Mouse (Mus musculus): ENCODE data around the gene Camk1d. TPM values are rescaled to one million over a fixed set of nuclear protein-coding genes. Genes with fewer than 3 reads are reported as not detected.

Gene Camk1d
- total and polyA plus RNA-seq, 3 experiments, result 2.6 to 10.8 (median 6.8) TPM

DNA sequence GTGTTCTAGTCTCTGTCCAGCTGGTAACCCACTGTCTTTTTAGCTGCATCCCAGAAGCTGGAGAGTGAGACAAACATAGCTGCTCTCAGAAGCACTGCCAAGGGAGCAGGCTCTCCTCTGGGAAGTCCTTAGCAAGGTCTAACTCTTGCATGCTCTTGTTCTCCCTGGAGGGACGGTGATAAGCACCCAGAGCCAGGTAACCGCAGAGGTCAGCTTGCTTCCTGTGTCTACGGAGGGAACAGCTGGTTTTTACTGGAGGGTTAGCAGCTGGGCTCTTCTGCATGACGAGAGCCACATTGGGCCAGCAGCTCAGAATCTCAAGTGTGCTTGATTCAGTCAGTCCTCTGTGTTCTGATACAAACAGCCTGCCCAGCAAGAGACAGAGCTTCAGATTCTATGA, 425.7 kb downstream of the Camk1d start:
- Histone ChIP-seq H3K36me3 (replicated peaks) (no peaks in the 10 kb centered on the region), H3K27me3 (ENCODE audit: insufficient read depth, low read length) (peaks cover 5% of the 10 kb centered on the region; the same call in 1 of the 2 replicates), H3K4me3 (ENCODE audit: low read depth, low read length) (no peak overlapping the region), H3K9me3 (replicated peaks) (no peaks in the 10 kb centered on the region), H3K4me1 (ENCODE audit: insufficient read depth, low read depth, low read length) (no peaks in the 10 kb centered on the region)
- TF ChIP-seq CTCF (IDR thresholded peaks at IDR 0.05; ENCODE audit: low read depth, low read length), result no peak
- no peak for TF ChIP-seq POLR2AphosphoS5 (IDR thresholded peaks at IDR 0.05; ENCODE audit: insufficient replicate concordance, low read depth, low read length)
- no peak for TF ChIP-seq TAL1 (conservative IDR thresholded peaks at IDR 0.05; ENCODE audit: low read depth, low read length)
- no peak for TF ChIP-seq GATA2 (IDR thresholded peaks at IDR 0.05; ENCODE audit: borderline replicate concordance, low read depth, low read length)
- TF ChIP-seq GATA1 (IDR thresholded peaks at IDR 0.05; ENCODE audit: borderline replicate concordance, low read length), result no peak
- ATAC-seq (ENCODE audit: extremely low read depth, insufficient number of reproducible peaks, low FRiP score, poor library complexity, severe bottlenecking) (no peak), DNase-seq (ENCODE audit: low spot score) (no peak)

DNA sequence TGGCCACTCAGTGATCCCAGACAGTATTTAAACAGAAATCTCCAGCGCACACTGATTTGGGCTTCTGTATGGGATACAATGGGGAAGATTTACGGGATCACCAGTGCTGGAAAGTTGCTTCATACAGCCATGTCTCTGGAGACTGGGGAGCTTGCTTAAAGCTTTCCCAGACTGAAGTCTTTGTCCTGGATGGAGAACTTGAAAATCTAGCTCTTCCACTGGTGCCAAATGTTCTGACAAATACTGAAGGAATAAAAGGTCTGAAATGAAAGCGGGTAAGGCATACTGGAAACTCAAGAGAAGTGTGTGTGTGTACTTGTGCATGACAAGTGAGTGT, 427.3 kb downstream of the Camk1d start:
- ATAC-seq (ENCODE audit: extremely low read depth, insufficient number of reproducible peaks, low FRiP score, poor library complexity, severe bottlenecking) (no peak), DNase-seq (ENCODE audit: low spot score) (no peak)

DNA sequence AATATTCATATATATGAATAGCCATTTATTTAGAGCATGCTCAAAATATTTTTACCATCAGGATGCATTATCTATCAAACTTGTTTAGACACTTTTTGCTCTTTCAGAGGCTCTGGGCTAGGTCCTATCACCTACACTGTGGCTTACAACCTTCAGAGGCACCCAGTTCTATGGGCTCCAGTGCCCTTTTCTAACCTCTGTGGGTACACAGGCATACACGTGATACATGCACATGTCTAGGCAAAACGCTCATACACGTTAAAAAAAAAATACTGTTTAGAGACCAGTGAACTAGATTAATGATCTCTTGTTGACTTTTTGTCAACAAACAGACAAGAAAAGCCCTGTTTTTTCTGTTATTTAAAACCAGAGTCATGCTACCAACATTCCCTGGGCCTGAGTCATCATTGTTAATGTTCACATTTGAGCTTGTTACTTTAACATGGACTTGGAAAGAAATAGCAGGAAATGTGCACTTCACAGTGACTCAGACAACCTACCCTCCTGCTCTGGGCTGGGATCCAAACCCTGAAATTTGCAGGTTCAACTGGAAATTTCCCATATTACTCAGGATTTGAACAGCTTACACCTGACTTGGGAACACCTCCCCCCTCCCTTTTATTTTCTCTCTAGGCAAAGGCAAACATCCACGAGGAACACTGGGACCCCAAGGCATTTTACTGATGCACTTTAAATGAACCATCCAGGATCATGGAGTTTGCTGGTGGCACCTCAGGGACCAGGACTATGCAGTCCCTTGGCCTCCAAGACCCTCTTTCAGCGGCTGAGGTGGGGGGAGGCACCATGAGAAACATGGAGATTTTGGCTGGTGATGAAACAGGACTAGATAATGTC, 427.9 kb downstream of the Camk1d start:
- no peaks in the 10 kb centered on the region for H3K9me3 ChIP-seq (replicated peaks)
- TF ChIP-seq GATA2 (IDR thresholded peaks at IDR 0.05; ENCODE audit: borderline replicate concordance, low read depth, low read length) (no peak), POLR2AphosphoS5 (IDR thresholded peaks at IDR 0.05; ENCODE audit: insufficient replicate concordance, low read depth, low read length) (no peak), GATA1 (IDR thresholded peaks at IDR 0.05; ENCODE audit: borderline replicate concordance, low read length) (no peak), CTCF (IDR thresholded peaks at IDR 0.05; ENCODE audit: low read depth, low read length) (no peak), TAL1 (conservative IDR thresholded peaks at IDR 0.05; ENCODE audit: low read depth, low read length) (no peak)
- H3K27me3 ChIP-seq (ENCODE audit: insufficient read depth, low read length), result peaks cover 5% of the 10 kb centered on the region; the same call in 1 of the 2 replicates
- H3K4me3 ChIP-seq (ENCODE audit: low read depth, low read length), result no peak overlapping the region
- no peaks in the 10 kb centered on the region for H3K4me1 ChIP-seq (ENCODE audit: insufficient read depth, low read depth, low read length)
- DNase-seq (ENCODE audit: low spot score), result no peak
- no peaks in the 10 kb centered on the region for H3K36me3 ChIP-seq (replicated peaks)
- no peak for ATAC-seq (ENCODE audit: extremely low read depth, insufficient number of reproducible peaks, low FRiP score, poor library complexity, severe bottlenecking)

More for the DNA sequence above, 427.3 kb downstream of the Camk1d start:
- Histone ChIP-seq H3K4me3 (ENCODE audit: low read depth, low read length) (no peak overlapping the region), H3K27me3 (ENCODE audit: insufficient read depth, low read length) (peaks cover 5% of the 10 kb centered on the region; the same call in 1 of the 2 replicates), H3K4me1 (ENCODE audit: insufficient read depth, low read depth, low read length) (no peaks in the 10 kb centered on the region), H3K9me3 (replicated peaks) (no peaks in the 10 kb centered on the region), H3K36me3 (replicated peaks) (no peaks in the 10 kb centered on the region)
- TF ChIP-seq TAL1 (conservative IDR thresholded peaks at IDR 0.05; ENCODE audit: low read depth, low read length) (no peak), GATA2 (IDR thresholded peaks at IDR 0.05; ENCODE audit: borderline replicate concordance, low read depth, low read length) (no peak), GATA1 (IDR thresholded peaks at IDR 0.05; ENCODE audit: borderline replicate concordance, low read length) (no peak)

DNA sequence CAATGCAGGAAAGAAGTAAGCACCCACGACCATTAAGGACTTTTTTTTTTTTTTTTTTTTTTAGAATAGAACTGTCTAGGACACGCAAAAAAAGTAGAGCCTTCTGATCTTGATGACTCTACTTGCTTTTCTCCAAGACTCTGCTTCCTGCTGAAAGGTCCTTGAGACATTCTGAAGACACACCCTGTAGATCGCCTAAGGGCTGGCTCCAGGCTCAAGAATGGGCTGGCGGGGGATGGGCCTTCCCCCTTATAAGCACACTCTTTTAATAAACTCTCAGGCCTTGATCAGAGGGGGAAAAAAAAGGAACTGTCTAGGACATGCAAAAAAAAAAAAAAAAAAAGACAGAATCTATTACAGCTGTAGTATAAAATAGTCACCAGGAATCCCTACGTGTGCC, 430.0 kb downstream of the Camk1d start:
- H3K36me3 ChIP-seq (replicated peaks), result no peaks in the 10 kb centered on the region
- no peaks in the 10 kb centered on the region for H3K4me1 ChIP-seq (ENCODE audit: insufficient read depth, low read depth, low read length)
- ATAC-seq (ENCODE audit: extremely low read depth, insufficient number of reproducible peaks, low FRiP score, poor library complexity, severe bottlenecking) (no peak), DNase-seq (ENCODE audit: low spot score) (no peak)
- TF ChIP-seq TAL1 (conservative IDR thresholded peaks at IDR 0.05; ENCODE audit: low read depth, low read length), result no peak
- TF ChIP-seq CTCF (IDR thresholded peaks at IDR 0.05; ENCODE audit: low read depth, low read length), result no peak
- TF ChIP-seq GATA1 (IDR thresholded peaks at IDR 0.05; ENCODE audit: borderline replicate concordance, low read length), result no peak
- no peak for TF ChIP-seq POLR2AphosphoS5 (IDR thresholded peaks at IDR 0.05; ENCODE audit: insufficient replicate concordance, low read depth, low read length)
- no peak for TF ChIP-seq GATA2 (IDR thresholded peaks at IDR 0.05; ENCODE audit: borderline replicate concordance, low read depth, low read length)
- H3K27me3 ChIP-seq (ENCODE audit: insufficient read depth, low read length), result peaks cover 5% of the 10 kb centered on the region; the same call in 1 of the 2 replicates
- H3K4me3 ChIP-seq (ENCODE audit: low read depth, low read length), result no peak overlapping the region
- H3K9me3 ChIP-seq (replicated peaks), result no peaks in the 10 kb centered on the region

DNA sequence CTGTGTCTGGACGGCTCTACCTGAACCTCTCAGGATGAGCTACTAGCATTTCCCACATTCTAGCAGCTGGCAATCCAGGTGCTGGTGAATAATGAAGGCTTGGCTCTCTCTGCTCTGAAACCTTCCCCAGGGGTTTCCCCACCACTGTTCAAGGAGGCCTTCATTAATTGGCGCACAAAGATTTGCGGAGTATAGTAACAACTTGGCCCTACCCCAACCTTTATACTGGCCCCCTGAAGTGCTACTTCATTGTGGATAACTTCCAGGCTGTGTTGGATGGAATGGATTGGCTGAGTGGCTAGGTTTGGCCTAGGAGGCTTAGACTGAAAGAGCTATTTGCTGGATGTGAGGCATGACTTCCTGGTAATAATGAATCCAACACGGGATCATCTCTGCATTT, 431.7 kb downstream of the Camk1d start:
- DNase-seq (ENCODE audit: low spot score) (no peak), ATAC-seq (ENCODE audit: extremely low read depth, insufficient number of reproducible peaks, low FRiP score, poor library complexity, severe bottlenecking) (no peak)
- Histone ChIP-seq H3K4me1 (ENCODE audit: insufficient read depth, low read depth, low read length) (no peaks in the 10 kb centered on the region), H3K27me3 (ENCODE audit: insufficient read depth, low read length) (no peaks in the 10 kb centered on the region), H3K4me3 (ENCODE audit: low read depth, low read length) (no peak overlapping the region), H3K9me3 (replicated peaks) (no peaks in the 10 kb centered on the region), H3K36me3 (replicated peaks) (no peaks in the 10 kb centered on the region)
- TF ChIP-seq TAL1 (conservative IDR thresholded peaks at IDR 0.05; ENCODE audit: low read depth, low read length), result no peak
- no peak for TF ChIP-seq POLR2AphosphoS5 (IDR thresholded peaks at IDR 0.05; ENCODE audit: insufficient replicate concordance, low read depth, low read length)
- TF ChIP-seq GATA1 (IDR thresholded peaks at IDR 0.05; ENCODE audit: borderline replicate concordance, low read length), result no peak
- no peak for TF ChIP-seq GATA2 (IDR thresholded peaks at IDR 0.05; ENCODE audit: borderline replicate concordance, low read depth, low read length)
- TF ChIP-seq CTCF (IDR thresholded peaks at IDR 0.05; ENCODE audit: low read depth, low read length), result no peak

DNA sequence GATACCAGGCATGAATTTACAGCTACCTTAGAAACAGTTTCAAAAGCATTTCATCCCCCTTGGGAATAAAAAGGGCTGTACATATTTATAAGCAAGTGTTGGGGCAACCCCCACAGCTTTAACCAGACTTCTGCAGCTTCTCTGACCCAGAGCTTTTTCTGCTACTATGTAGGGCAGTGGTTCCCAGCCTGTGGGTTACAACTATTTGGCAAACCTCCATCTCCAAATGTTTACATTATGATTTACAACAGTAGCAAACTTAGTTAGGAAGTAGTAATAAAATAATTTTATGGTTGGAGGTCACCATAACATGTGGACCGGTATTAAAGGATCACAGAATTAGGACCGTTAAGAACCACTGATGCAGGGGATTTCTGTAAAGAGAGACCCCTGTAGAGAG, 446.3 kb downstream of the Camk1d start:
- no peak for TF ChIP-seq POLR2AphosphoS5 (IDR thresholded peaks at IDR 0.05; ENCODE audit: insufficient replicate concordance, low read depth, low read length)
- TF ChIP-seq CTCF (IDR thresholded peaks at IDR 0.05; ENCODE audit: low read depth, low read length), result no peak
- TF ChIP-seq TAL1 (conservative IDR thresholded peaks at IDR 0.05; ENCODE audit: low read depth, low read length), result no peak
- no peak for ATAC-seq (ENCODE audit: extremely low read depth, insufficient number of reproducible peaks, low FRiP score, poor library complexity, severe bottlenecking)

More for the DNA sequence above, 446.3 kb downstream of the Camk1d start:
- H3K4me1 ChIP-seq (ENCODE audit: insufficient read depth, low read depth, low read length), result no peaks in the 10 kb centered on the region
- no peaks in the 10 kb centered on the region for H3K9me3 ChIP-seq (replicated peaks)
- no peak for DNase-seq (ENCODE audit: low spot score)
- no peaks in the 10 kb centered on the region for H3K27me3 ChIP-seq (ENCODE audit: insufficient read depth, low read length)
- H3K36me3 ChIP-seq (replicated peaks), result no peaks in the 10 kb centered on the region
- H3K4me3 ChIP-seq (ENCODE audit: low read depth, low read length), result no peak overlapping the region
